Mouse (Mus musculus): ENCODE results near the gene Necap2. TPM values are rescaled to one million over a fixed set of nuclear protein-coding genes. Genes with fewer than 3 reads are reported as not detected.
A peak's percentile ranks its signal among the peaks of the same experiment; 100 is the strongest.

Gene Necap2
- total RNA-seq (2021), result 10 to 100 TPM; 36.6 to 41.4 TPM

DNA sequence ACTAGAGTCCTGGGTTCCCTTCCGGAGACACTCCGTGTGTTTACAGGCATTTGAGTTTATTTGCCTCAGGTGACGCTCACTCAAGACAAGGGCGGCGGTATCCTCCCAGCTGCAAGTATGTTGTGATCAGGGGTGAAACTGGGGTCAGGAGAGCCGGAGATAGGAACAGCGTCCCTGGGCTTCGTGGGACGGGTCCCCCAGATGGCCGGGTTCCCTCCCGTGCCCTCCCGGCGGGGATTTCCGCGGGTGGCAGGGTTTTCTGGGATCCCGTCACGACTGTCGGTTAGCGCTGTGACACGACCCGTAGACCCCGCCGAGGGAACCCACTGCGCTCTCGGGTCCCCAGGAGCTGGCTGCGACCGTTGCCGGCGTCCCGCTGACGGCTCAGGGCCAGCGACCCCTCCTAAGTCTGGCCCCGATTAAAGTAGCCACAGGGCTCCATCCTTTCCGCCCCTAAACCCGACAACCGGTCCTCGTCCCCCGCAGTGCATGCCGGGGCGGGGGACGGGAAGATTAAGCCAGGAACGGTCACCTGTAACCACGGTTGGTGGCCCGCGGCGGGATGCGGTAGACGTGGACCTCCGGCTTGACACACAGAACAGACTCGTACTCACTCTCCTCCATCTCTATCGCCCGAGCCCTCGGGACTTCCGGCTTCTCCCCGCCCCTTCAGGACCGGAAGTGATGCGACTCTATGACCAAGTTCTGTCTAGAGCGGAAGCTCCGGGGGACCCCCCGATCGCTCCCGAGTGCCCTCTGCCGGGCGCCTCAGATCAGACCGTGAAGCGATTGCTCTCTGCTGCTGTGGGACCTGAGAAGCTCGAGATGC is at the start of gene Necap2:
TSS of gene Necap2 (minus strand) at position 677 of the 829 bp plus-strand sequence.
- intact Hi-C loops (cut with DNase I), result no loop called here
- peak; percentile 95 for DNase-seq

GRCm38 (mm10) chr4:141123065-141123464 is 44.9 kb upstream of the Necap2 start:
- intact Hi-C loops (cut with DNase I), result no loop called here
- no peak for DNase-seq

DNA sequence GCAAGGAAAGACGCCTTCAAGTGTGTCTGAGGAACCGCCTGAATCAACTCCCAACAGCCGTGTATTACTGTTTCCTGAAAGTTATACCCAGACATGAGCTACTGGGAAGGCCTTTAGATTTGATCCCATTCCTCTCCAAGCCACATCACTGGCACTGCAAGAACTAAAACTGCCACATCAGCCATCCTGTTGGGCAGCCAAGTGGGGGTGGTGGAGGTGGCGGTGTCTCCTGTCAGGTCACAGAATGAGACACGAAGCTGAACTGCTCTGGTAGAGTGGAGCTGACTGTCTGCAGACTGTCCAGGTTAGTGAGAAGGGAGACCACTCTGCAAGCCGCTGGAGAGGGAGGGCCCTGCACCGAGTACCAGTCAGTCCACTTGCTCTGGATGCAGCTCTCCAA is 44.5 kb upstream of the Necap2 start:
- no peak for DNase-seq
- intact Hi-C loops (cut with DNase I), result no loop called here

- intact Hi-C loops (cut with DNase I), result no loop called here
Observed at GRCm38 (mm10) chr4:141120700-141121099, 42.5 kb upstream of the Necap2 start.

DNA sequence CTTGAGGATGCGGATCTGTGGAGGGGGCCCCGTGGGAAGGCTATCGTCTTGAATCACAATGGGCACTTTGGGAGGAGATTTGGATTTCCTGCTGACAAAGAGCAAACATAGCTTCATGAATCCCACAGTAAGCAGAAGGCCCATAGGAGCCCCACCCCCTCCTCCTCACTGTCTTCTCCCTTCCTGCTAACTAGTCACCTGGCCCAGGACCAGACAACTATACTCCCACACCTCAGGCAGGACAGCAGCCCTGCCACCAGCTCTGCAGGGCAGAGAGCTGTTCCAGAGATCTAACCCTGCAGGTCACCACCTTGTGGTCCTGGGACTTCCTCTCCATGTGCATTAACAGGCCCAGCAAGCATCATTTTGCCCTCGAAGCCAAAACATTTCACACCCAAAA is 40.5 kb upstream of the Necap2 start:
- intact Hi-C loops (cut with DNase I), result no loop called here
- no peak for DNase-seq

More at GRCm38 (mm10) chr4:141120700-141121099, 42.5 kb upstream of the Necap2 start:
- peak; percentile 80 for DNase-seq

GRCm38 (mm10) chr4:141115398-141115797 is 37.2 kb upstream of the Necap2 start:
- DNase-seq, result no peak
- intact Hi-C loops (cut with DNase I), result no loop called here

GRCm38 (mm10) chr4:141114521-141114981 is 36.4 kb upstream of the Necap2 start:
- peak; percentile 62 for DNase-seq
- intact Hi-C loops (cut with DNase I), result no loop called here

GRCm38 (mm10) chr4:141113831-141114230 is 35.7 kb upstream of the Necap2 start:
- peak; percentile 56 for DNase-seq
- intact Hi-C loops (cut with DNase I), result no loop called here

- intact Hi-C loops (cut with DNase I), result no loop called here
- DNase-seq, result no peak
Observed at GRCm38 (mm10) chr4:141108196-141108732, 30.1 kb upstream of the Necap2 start.

GRCm38 (mm10) chr4:141106526-141107183 is 28.5 kb upstream of the Necap2 start:
- intact Hi-C loops (cut with DNase I), result no loop called here
- DNase-seq, result no peak

GRCm38 (mm10) chr4:141101855-141102254 is 23.7 kb upstream of the Necap2 start:
- DNase-seq, result peak; percentile 38
- intact Hi-C loops (cut with DNase I), result no loop called here

DNA sequence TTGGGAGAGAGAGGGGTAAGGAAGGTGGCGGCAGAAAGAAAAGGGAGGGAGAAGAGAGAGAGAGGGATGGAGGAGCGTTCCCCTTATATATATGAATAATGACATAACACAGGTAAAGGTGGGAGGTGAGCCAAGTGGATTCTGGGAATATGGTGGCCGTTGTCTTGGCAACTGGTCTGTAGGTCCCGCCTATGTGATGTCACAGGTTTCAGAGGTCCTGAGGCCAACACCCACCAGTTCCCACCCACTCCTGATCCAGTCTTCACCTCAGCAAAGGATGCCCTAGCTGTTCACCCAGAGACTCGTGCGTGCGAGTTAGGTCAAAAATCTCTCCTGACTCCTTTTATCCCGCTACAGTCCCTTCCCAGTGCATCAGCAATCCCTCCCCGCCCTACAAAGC is 23.1 kb upstream of the Necap2 start:
- intact Hi-C loops (cut with DNase I), result no loop called here
- no peak for DNase-seq

- DNase-seq, result no peak
- intact Hi-C loops (cut with DNase I), result no loop called here
Observed at GRCm38 (mm10) chr4:141099956-141100355, 21.8 kb upstream of the Necap2 start.

- intact Hi-C loops (cut with DNase I), result no loop called here
- no peak for DNase-seq
Observed at GRCm38 (mm10) chr4:141098935-141099334, 20.8 kb upstream of the Necap2 start.

DNA sequence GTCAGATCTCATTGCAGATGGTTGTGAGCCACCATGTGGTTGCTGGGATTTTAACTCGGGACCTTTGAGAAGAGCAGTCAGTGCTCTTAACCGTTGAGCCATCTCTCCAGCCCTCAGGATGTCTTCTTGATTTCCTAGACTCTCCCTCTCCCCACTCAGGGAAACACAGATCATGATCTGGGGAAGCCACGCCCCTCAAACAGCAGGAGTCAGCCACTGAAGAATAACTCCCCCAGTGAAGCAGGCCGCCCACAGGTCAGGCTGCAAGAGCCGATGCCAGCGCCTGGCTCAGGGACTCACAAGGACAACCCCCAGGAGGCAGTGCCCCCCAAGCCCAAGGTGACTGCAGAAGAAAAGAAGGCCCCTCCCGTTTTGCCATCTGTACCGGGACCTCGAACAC is 18.6 kb upstream of the Necap2 start:
- intact Hi-C loops (cut with DNase I), result no loop called here
- no peak for DNase-seq

DNA sequence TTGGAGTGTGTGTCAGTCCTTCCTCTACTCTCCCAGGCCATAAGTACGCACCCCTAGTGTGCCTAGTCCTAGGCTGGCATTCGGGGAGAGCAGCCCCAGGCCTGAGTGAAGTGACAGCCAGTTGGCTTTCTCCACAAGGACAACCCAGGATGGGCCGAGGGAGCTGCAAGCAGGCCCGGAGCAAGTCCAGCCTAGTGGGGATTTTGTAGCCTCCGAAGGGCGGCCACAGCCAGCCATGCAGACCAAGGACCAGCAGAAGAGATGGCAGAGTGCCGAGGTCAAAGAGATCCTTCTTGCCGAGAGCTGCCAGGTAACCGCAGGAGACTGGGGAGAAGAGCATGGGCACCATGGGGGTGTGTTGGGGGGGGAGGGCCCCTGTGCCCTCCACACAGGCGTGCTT is 16.9 kb upstream of the Necap2 start:
- intact Hi-C loops (cut with DNase I), result no loop called here
- DNase-seq, result no peak

- intact Hi-C loops (cut with DNase I), result no loop called here
- DNase-seq, result no peak
Observed at GRCm38 (mm10) chr4:141088714-141089113, 10.6 kb upstream of the Necap2 start.

DNA sequence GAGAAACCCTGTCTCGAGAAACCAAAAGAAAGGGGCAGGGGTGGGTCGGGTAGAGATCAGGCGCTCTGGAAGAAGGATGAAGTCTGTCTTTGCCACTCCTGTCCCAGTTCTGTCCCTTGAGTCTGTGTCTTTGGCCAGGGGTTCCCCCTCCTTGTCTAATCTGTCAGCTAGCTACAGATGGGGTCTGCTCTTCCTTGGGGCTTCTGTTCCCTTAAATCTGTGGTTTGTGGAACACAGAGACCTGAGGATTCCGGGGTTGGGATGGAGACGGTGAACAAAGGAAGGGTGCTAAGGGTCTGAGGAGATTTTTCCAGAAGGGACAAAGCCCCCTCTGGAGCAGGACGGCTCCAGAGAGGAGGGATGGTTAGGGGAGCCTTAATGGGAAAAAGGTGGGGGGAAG is 9.9 kb upstream of the Necap2 start, which contains the start of gene Spata21:
TSS of gene Spata21 (plus strand) at position 301 of the 400 bp plus-strand sequence.
- no peak for DNase-seq
- intact Hi-C loops (cut with DNase I), result no loop called here

GRCm38 (mm10) chr4:141086862-141087261 is 8.7 kb upstream of the Necap2 start:
- intact Hi-C loops (cut with DNase I), result no loop called here
- no peak for DNase-seq

DNA sequence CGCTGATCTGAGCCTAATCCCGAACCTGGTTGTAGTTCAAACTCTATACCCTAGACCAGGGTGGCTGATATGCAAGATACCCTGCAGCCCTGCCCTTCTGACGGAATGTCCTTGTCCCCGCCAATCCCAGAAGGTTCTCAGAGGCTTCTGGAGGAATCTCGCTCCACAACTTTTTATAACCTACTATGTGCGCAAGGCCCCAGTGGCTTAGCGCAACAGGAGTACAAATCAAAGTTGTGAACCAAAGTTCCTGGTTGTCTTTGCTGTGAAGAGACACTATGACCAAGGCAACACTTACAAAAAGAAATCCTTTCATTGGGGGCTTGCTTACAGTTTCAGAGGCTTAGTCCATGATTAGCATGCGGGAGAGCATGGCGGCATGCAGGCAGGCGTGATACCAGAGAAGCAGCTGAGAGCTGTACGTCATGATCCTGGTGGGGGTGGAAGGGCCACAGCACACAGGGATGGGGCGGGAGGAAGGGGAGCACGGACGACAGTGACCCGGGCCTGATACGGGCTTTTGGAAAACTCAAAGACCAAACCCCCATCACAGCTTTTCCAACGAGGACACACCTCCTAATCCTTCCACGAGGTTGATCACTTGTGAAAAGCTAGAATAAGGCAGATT is 467 bp upstream of the Necap2 start:
- DNase-seq, result no peak
- intact Hi-C loops (cut with DNase I), result no loop called here
